Mouse (Mus musculus) neural tube, embryonic 11.5 days (tissue): ENCODE measurements around the gene Nfic. TPM values are rescaled to one million over a fixed set of nuclear protein-coding genes. Genes with fewer than 3 reads are reported as not detected.
A peak's percentile ranks its signal among the peaks of the same experiment; 100 is the strongest.

Source experiments
- ATAC-seq: fragments of 200-750 bp; cut with Nextera tagmentation; 2 replicates; pipeline ENCODE4 v1.8.0; 2017; ENCODE audit warnings: moderate number of reproducible peaks, mild to moderate bottlenecking, moderate TSS enrichment, moderate library complexity; ENCODE audit not compliant: insufficient read depth, low FRiP score, low TSS enrichment
- DNase-seq: peaks from one replicate; pipeline ENCODE4 v3.0.0-alpha.2; 2015; ENCODE audit warnings: low spot score
- H3K27ac ChIP-seq: fragments of 300-500 bp; sonication (generic); 2 replicates; pipeline ENCODE4 v1.5.1; 2014; ENCODE audit warnings: low read depth, mild to moderate bottlenecking, low read length
- H3K27me3 ChIP-seq: fragments of 300-500 bp; sonication (generic); 2 replicates; pipeline ENCODE4 v1.6.1; 2014; ENCODE audit warnings: mild to moderate bottlenecking, low read length, mixed read lengths; ENCODE audit not compliant: control insufficient read depth, insufficient read depth
- H3K36me3 ChIP-seq: fragments of 300-500 bp; sonication (generic); 2 replicates; pipeline ENCODE4 v1.6.1; 2014; ENCODE audit warnings: mild to moderate bottlenecking, low read length, moderate library complexity, mixed read lengths; ENCODE audit not compliant: control insufficient read depth, insufficient read depth
- H3K4me1 ChIP-seq: fragments of 300-500 bp; sonication (generic); 2 replicates; pipeline ENCODE4 v1.6.1; 2014; ENCODE audit warnings: low read length, mixed read lengths; ENCODE audit not compliant: control insufficient read depth, insufficient read depth
- H3K4me2 ChIP-seq: fragments of 300-500 bp; sonication (generic); 2 replicates; pipeline ENCODE4 v1.6.1; 2014; ENCODE audit warnings: low read depth, mild to moderate bottlenecking, moderate library complexity
- H3K4me3 ChIP-seq: fragments of 300-500 bp; sonication (generic); 2 replicates; pipeline ENCODE4 v1.5.1; 2014; ENCODE audit warnings: low read depth, low read length
- H3K9ac ChIP-seq: fragments of 300-500 bp; sonication (generic); 2 replicates; pipeline ENCODE4 v1.6.1; 2014; ENCODE audit warnings: mild to moderate bottlenecking, low read length
- H3K9me3 ChIP-seq: fragments of 300-500 bp; sonication (generic); 2 replicates; pipeline ENCODE4 v1.6.1; 2016; ENCODE audit warnings: low read length; ENCODE audit not compliant: control insufficient read depth
- WGBS: fragments of 180-500 bp; shearing (Covaris S2); extraction: QIAGEN DNeasy Blood & Tissue Kit; methylation state at CpG from one replicate; pipeline ENCODE4 v1.1.7; 2014; 5-methylcytosine and 5-hydroxymethylcytosine counted together
- microRNA-seq: library from miRNA; unstranded; fragments of <30 nt; microRNA quantifications from one replicate; pipeline ENCODE4, GENCODE M21; 2016
- polyA plus RNA-seq: library from polyadenylated mRNA; unstranded; fragments of >200 nt; fragmentation: Nextera tagmentation; extraction: Ambion mirVana; gene quantifications from 2 replicates; pipeline ENCODE4 v1.2.1, GENCODE M21; 2014

Nfic gene
- polyA plus RNA-seq, 1 experiment from 2014 or later, result 16.8 TPM

- ATAC-seq (no peak), DNase-seq (no peak)
- H3K4me3 ChIP-seq, result no peak overlapping the region
- no peak overlapping the region for H3K4me2 ChIP-seq
- no peaks in the 10 kb centered on the region for H3K9me3 ChIP-seq
- H3K27ac ChIP-seq, result no peak overlapping the region
- H3K4me1 ChIP-seq, result peaks cover 18% of the 10 kb centered on the region
- H3K36me3 ChIP-seq, result no peaks in the 10 kb centered on the region
- WGBS, result 70% methylated on average over 9 of the region's 9 CpGs
- no peak overlapping the region for H3K9ac ChIP-seq
- H3K27me3 ChIP-seq, result no peaks in the 10 kb centered on the region
These were observed 100.5 kb downstream of the Nfic start for GRCm38 (mm10) chr10:81354738-81355477.

GRCm38 (mm10) chr10:81351678-81352291 is 103.7 kb downstream of the Nfic start:
- no peak overlapping the region for H3K27ac ChIP-seq
- H3K4me1 ChIP-seq, result peaks cover 15% of the 10 kb centered on the region
- H3K4me2 ChIP-seq, result no peak overlapping the region

GRCm38 (mm10) chr10:81350351-81351063 is 104.9 kb downstream of the Nfic start, which contains the start of gene Hmg20b:
TSS of gene Hmg20b (minus strand) at chr10:81350480.
- peak; percentile 99 for DNase-seq
- Histone ChIP-seq H3K36me3 (no peaks in the 10 kb centered on the region; the same call in none of the 2 replicates), H3K4me1 (peaks cover 16% of the 10 kb centered on the region), H3K4me3 (peak within 1 kb of the TSS; percentile 94), H3K9ac (peak within 1 kb of the TSS; percentile 87), H3K4me2 (peak within 1 kb of the TSS; percentile 74), H3K9me3 (no peaks in the 10 kb centered on the region), H3K27me3 (0 out of 2 replicates have a peak, but pooled peaks cover 3% of the 10 kb centered on the region), H3K27ac (peak within 1 kb of the TSS; percentile 11; the same call in 1 of the 2 replicates)
- WGBS, result 1% methylated on average over 54 of the region's 54 CpGs
- peak; percentile 96 for ATAC-seq

More at GRCm38 (mm10) chr10:81351678-81352291, 103.7 kb downstream of the Nfic start:
- Histone ChIP-seq H3K4me3 (0 out of 2 replicates have a peak overlapping the region, but pooled peaks have one; percentile 6), H3K9me3 (no peaks in the 10 kb centered on the region), H3K36me3 (no peaks in the 10 kb centered on the region; the same call in none of the 2 replicates), H3K9ac (no peak overlapping the region), H3K27me3 (no peaks in the 10 kb centered on the region)
- 26% methylated on average over 9 of the region's 9 CpGs for whole genome bisulfite sequencing
- ATAC-seq (no peak), DNase-seq (no peak)

GRCm38 (mm10) chr10:81349961-81350350 is 105.5 kb downstream of the Nfic start:
- H3K9ac ChIP-seq, result peak overlapping the region; percentile 87
- ATAC-seq (peak; percentile 13), DNase-seq (no peak)
- peak overlapping the region; percentile 11; the same call in 1 of the 2 replicates for H3K27ac ChIP-seq
- no peaks in the 10 kb centered on the region; the same call in none of the 2 replicates for H3K36me3 ChIP-seq
- H3K9me3 ChIP-seq, result no peaks in the 10 kb centered on the region
- H3K4me2 ChIP-seq, result peak overlapping the region; percentile 74
- H3K4me3 ChIP-seq, result peak overlapping the region; percentile 94
- WGBS, result under 1% methylated on average over 29 of the region's 29 CpGs
- H3K27me3 ChIP-seq, result peaks cover 6% of the 10 kb centered on the region
- peaks cover 16% of the 10 kb centered on the region for H3K4me1 ChIP-seq

- no peaks in the 10 kb centered on the region; the same call in none of the 2 replicates for H3K36me3 ChIP-seq
- no peak overlapping the region for H3K27ac ChIP-seq
- H3K4me3 ChIP-seq, result peak overlapping the region; percentile 94
- peaks cover 16% of the 10 kb centered on the region for H3K4me1 ChIP-seq
- peak overlapping the region; percentile 74 for H3K4me2 ChIP-seq
- no peaks in the 10 kb centered on the region for H3K9me3 ChIP-seq
- no peak for DNase-seq
- peak overlapping the region; percentile 87 for H3K9ac ChIP-seq
- no peak for ATAC-seq
- H3K27me3 ChIP-seq, result peaks cover 13% of the 10 kb centered on the region
- 5% methylated on average over 12 of the region's 12 CpGs for WGBS
These were observed 106.3 kb downstream of the Nfic start for GRCm38 (mm10) chr10:81349146-81349545.

GRCm38 (mm10) chr10:81346453-81347067 is 108.9 kb downstream of the Nfic start:
- no peak overlapping the region for H3K9ac ChIP-seq
- H3K4me2 ChIP-seq, result peak overlapping the region; percentile 39
- no peak overlapping the region for H3K27ac ChIP-seq
- no peaks in the 10 kb centered on the region for H3K9me3 ChIP-seq
- H3K27me3 ChIP-seq, result peaks cover 37% of the 10 kb centered on the region
- H3K4me3 ChIP-seq, result 0 out of 2 replicates have a peak overlapping the region, but pooled peaks have one; percentile 10
- ATAC-seq (no peak), DNase-seq (peak; percentile 73)
- peaks cover 16% of the 10 kb centered on the region for H3K4me1 ChIP-seq
- WGBS, result 6% methylated on average over 55 of the region's 55 CpGs
- H3K36me3 ChIP-seq, result no peaks in the 10 kb centered on the region; the same call in none of the 2 replicates

Small RNA genes within 50 kb of the gene (microRNA-seq; reads per million reads assigned to microRNA genes)
- gene Gm25595, result not detected
- 0.78 reads per million for gene Mir1191b
- not detected for gene Mir6913

Other genes starting within 250 kb of the Nfic start
- gene Atcay, start 224.8 kb downstream of the Nfic start, polyA plus RNA-seq, result 21.9 and 24.1 TPM in 2 replicates
- gene Zfr2, start 222.5 kb downstream of the Nfic start, polyA plus RNA-seq, result 5.8 and 6.0 TPM in 2 replicates
- 2.0 and 3.0 TPM in 2 replicates for gene Matk, start 202.7 kb downstream of the Nfic start, polyA plus RNA-seq
- 178 and 180 TPM in 2 replicates for gene Mrpl54, start 188.7 kb downstream of the Nfic start, polyA plus RNA-seq
- gene Apba3, start 188.7 kb downstream of the Nfic start, polyA plus RNA-seq, result 35.3 and 39.0 TPM in 2 replicates
- 2.5 and 2.8 TPM in 2 replicates for gene Tjp3, start 164.1 kb downstream of the Nfic start, polyA plus RNA-seq
- gene Pip5k1c, start 162.7 kb downstream of the Nfic start, polyA plus RNA-seq, result 64.6 and 65.8 TPM in 2 replicates
- 39.4 and 46.2 TPM in 2 replicates for gene Cactin, start 134.5 kb downstream of the Nfic start, polyA plus RNA-seq
- gene Tbxa2r, start 126.9 kb downstream of the Nfic start, polyA plus RNA-seq, result 1.8 and 2.9 TPM in 2 replicates
- gene Gipc3, start 112.4 kb downstream of the Nfic start, polyA plus RNA-seq, result not detected in 2 replicates
- 104 and 110 TPM in 2 replicates for gene Hmg20b, start 105.2 kb downstream of the Nfic start, polyA plus RNA-seq
- 5.3 and 5.7 TPM in 2 replicates for gene Mfsd12, start 98.1 kb downstream of the Nfic start, polyA plus RNA-seq
- 0.20 and 0.50 TPM in 2 replicates for gene 4930404N11Rik, start 89.8 kb downstream of the Nfic start, polyA plus RNA-seq
- gene Fzr1, start 77.1 kb downstream of the Nfic start, polyA plus RNA-seq, result 112 and 120 TPM in 2 replicates
- 64.1 and 76.1 TPM in 2 replicates for gene Dohh, start 71.2 kb downstream of the Nfic start, polyA plus RNA-seq
- 1.7 and 3.0 TPM in 2 replicates for gene Gm48551, start 71.2 kb downstream of the Nfic start, polyA plus RNA-seq
- 0.97 and 1.3 TPM in 2 replicates for gene Gm48552, start 66.6 kb downstream of the Nfic start, polyA plus RNA-seq
- gene Smim24, start 62.6 kb downstream of the Nfic start, polyA plus RNA-seq, result 1.9 and 3.5 TPM in 2 replicates
- gene Celf5, start 27.1 kb upstream of the Nfic start, polyA plus RNA-seq, result 10.6 and 11.1 TPM in 2 replicates
- gene Ncln, start 40.8 kb upstream of the Nfic start, polyA plus RNA-seq, result 66.2 and 74.2 TPM in 2 replicates
- gene S1pr4, start 44.5 kb upstream of the Nfic start, polyA plus RNA-seq, result 0.45 and 0.58 TPM in 2 replicates
- 0.41 TPM in 2 replicates for gene Gna15, start 68.6 kb upstream of the Nfic start, polyA plus RNA-seq
- 74.6 and 78.8 TPM in 2 replicates for gene Gna11, start 89.6 kb upstream of the Nfic start, polyA plus RNA-seq
- gene Aes, start 103.9 kb upstream of the Nfic start, polyA plus RNA-seq, result 266 and 278 TPM in 2 replicates
- 7.0 and 7.3 TPM in 2 replicates for gene Tle2, start 118.9 kb upstream of the Nfic start, polyA plus RNA-seq
- 6.4 and 7.0 TPM in 2 replicates for gene Tle6, start 145.4 kb upstream of the Nfic start, polyA plus RNA-seq
- 0.43 and 0.80 TPM in 2 replicates for gene BC025920, start 150.6 kb upstream of the Nfic start, polyA plus RNA-seq
- 45.7 and 46.6 TPM in 2 replicates for gene Sirt6, start 172.2 kb upstream of the Nfic start, polyA plus RNA-seq
- gene Ankrd24, start 172.9 kb upstream of the Nfic start, polyA plus RNA-seq, result 4.0 and 4.6 TPM in 2 replicates
- gene Gm10778, start 193.4 kb upstream of the Nfic start, polyA plus RNA-seq, result 6.5 and 6.7 TPM in 2 replicates
- gene Zfp433, start 249.2 kb upstream of the Nfic start, polyA plus RNA-seq, result 17.9 and 18.3 TPM in 2 replicates